Mouse (Mus musculus) kidney, postnatal 36 days (tissue): ENCODE results near the gene Galnt6.

Experiments used
- DNase-seq, 2 experiments: peaks; one replicate each; pipeline ENCODE4 v3.0.0; 2021 to 2022; ENCODE audit warnings: mixed read lengths in 2 of 2

The Galnt6 gene

DNA sequence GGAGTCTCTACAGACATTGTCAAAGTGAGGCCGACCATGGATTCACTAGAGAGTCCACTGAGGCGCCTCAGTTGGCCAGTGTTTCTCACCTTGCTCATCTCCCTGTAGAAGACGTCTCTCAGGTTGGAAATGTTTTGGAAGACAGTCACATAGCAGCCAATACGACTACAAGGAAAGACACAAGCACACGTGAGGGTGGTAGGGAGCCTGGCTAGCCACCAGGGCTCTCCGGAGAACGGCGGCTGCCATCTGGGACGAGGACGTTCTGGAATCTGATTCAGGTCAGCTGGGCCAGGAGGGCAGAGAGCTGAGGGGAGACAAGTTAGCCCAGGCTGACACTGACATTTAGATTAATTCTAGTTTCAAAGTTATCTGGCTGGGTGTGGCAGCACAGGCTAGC, 79.1 kb downstream of the Galnt6 start:
- no peak for DNase-seq

- DNase-seq = no peak
Observed at GRCm38 (mm10) chr15:100646161-100646560, 83.0 kb downstream of the Galnt6 start.

DNA sequence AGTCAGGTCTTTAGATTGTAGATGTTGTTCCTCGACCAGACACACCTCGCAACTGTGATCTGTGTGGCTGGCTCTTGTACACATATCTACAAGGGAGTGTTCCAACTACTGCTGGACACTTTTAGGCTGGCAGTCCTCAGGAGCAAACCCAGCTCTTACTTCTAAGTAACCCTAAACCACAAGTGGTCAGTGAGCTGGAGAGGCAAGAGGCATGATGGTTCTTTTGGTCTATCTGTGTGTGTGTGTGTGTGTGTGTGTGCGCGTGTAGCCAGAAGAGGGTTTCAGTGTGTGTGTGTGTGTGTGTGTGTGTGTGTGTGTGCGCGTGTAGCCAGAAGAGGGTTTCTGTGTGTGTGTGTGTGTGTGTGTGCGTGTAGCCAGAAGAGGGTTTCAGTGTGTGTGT, 86.7 kb downstream of the Galnt6 start:
- DNase-seq = no peak
